Mouse (Mus musculus) skeletal muscle tissue, adult 2 months (tissue): Measurements from ENCODE around the gene Haghl.
"Not testable (repeated sequence)": the region's sequence is repeated elsewhere in the genome, so short reads cannot be mapped to it uniquely, and the experiment has no call there.

Source experiments
- DNase-seq: peaks from one replicate; pipeline ENCODE4 v3.0.0-alpha.2; 2012; ENCODE audit warnings: low read depth, low spot score

The Haghl gene

GRCm38 (mm10) chr17:25748238-25748637, 37.2 kb downstream of the Haghl start:
- no peak for DNase-seq

GRCm38 (mm10) chr17:25744311-25744710, 41.2 kb downstream of the Haghl start:
- no peak for DNase-seq

- no peak for DNase-seq
These were observed 41.6 kb downstream of the Haghl start for GRCm38 (mm10) chr17:25743831-25744230.

GRCm38 (mm10) chr17:25741471-25741870, 44.0 kb downstream of the Haghl start:
- DNase-seq, result not testable (repeated sequence)

- DNase-seq, result no peak
These were observed 46.6 kb downstream of the Haghl start for GRCm38 (mm10) chr17:25738861-25739260.

- DNase-seq, result no peak
These were observed 49.7 kb downstream of the Haghl start, which contains the start of gene Mslnl for GRCm38 (mm10) chr17:25735745-25736144. Gene Mslnl, plus strand, starts transcription at chr17:25736042.

GRCm38 (mm10) chr17:25735246-25735645, 50.2 kb downstream of the Haghl start:
- no peak for DNase-seq

- peak; percentile 74 for DNase-seq
These were observed 53.4 kb downstream of the Haghl start for GRCm38 (mm10) chr17:25732082-25732481.
